Mouse (Mus musculus) T-cell, adult 2 months (primary cell): Measurements from ENCODE around the gene Tmem97.
"Not testable (repeated sequence)": the region's sequence is repeated elsewhere in the genome, so short reads cannot be mapped to it uniquely, and the experiment has no call there.

ENCODE experiments used
- DNase-seq: peaks from one replicate; pipeline ENCODE4 v3.0.0; 2022; ENCODE audit warnings: low spot score

Gene Tmem97

DNA sequence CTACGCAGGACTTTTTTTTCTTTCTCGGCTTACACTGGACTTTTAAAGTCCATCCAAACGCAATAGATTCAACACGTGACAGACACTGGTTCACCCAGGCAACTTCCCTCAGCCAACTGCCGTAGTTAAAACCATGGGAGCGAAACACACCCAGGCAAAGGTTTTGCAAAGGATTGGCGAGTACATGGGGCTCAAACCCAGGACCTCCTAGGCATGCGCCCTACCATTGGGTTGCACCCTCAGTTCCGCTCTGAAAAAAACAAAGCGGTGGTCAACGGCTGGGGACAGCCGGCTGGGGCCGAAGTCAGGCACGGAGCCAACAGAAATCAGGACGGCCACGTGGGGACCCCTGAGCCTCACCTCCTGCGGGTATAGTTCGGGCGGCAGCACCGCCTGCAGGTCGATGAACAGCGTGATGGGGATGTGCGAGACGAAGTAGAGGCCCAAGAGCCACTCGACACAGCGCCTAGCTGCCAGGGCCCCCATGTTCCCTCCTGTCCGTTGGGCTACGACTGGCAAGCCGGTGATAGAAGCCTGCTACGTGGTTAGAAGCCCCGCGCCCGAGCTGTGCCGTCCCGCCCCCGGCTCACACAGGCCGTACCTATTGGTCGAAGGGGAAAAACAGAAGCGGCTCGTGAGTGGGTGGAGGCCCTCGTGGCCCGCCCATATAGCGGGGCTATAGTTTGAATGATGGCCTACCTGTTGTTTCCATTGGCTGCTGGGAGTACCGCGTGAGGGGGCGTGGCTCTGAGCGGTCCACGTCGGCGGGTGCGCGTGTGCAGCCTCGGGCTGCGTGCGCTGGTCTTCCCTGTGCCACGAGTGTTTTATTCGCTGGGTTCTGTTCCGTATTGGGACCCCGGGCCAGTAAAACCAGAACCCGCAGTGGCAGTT, at the start of gene Tmem97:
Gene Tmem97 (minus strand): TSS at position 610 of the 891 bp plus-strand sequence.
- DNase-seq, result peak; percentile 96

DNA sequence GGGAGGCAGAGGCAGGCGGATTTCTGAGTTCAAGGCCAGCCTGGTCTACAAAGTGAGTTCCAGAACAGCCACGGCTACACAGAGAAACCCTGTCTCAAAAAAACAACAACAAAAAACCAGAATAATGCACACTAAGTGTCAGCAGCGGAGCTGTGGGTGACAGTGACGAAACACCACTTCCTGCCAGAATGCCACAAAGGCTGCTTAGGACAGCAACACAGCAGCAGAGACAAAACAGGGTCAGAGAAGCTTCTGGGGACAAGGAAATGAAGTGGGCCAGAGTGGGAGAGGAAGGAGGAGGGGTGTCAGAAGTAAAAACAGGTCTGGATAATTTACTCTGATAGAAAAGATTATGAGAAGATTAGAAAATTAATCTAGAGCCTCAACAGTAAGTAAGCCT, 49.5 kb upstream of the Tmem97 start:
- peak; percentile 88 for DNase-seq

DNA sequence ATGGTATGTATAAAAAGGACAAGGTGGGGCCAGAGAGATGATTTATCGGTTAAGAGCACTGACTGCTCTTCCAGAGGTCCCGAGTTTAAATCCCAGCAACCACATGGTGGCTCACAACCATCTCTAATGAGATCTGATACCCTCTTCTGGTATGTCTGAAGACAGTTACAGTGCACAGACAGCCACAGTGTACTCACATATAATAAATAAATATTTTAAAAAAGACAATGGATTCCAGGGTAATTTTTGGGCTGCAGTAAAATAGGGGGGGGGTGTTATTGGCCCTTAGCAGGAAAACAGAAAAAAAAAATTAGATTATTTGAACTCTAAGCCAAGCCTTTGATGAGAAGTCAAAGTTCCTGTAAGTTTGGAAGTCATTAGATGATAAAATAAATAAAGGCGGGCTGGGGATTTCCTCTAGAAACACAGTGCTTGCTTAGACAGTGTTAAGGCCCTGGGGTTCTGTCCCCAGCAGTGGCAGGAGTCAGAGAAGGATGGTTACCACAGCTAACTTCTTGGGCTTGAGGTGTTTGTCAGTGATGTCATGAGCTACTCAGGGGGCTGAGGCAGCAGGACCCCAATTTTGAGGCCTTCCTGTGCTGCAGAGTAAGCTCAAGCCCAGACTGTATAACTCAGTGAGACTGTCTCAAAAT, 48.3 kb upstream of the Tmem97 start:
- no peak for DNase-seq

DNA sequence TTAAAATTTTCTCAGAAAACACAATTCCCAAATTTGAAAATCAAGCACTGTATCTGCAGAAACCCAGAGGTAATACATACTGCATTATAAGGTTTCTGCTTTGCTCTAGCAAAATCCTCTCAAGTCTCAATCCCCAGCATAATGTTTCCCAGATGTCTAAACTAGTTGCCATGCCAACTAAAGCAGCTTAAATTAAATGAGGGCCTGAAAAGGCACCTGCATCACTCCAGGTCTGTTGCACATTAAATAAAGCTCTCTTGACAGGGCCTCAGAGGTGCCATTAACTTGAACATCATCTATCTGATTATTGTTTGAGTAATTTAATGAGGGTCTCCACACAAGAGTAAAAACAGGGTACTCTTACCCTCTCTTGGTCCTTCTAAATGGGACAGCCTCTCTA, 46.2 kb upstream of the Tmem97 start:
- DNase-seq, result no peak

DNA sequence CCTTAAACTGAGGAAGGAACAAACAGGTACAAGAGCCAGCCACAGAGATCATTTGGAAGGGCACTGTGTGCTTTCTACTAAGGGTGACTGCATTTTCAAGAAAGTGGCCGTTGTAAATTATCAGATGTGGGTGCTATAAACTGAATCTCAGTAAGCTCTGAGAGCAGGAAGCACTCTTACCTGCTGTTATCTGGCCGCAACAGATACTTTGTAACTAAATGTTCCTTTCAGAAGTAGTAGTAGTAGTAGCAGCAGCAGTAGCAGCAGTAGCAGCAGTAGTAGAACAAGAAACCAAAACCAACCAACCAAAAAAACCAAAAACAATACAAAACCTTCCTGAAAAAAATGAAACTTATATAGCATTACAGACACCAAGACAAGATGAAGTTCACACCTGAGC, 45.2 kb upstream of the Tmem97 start:
- no peak for DNase-seq

DNA sequence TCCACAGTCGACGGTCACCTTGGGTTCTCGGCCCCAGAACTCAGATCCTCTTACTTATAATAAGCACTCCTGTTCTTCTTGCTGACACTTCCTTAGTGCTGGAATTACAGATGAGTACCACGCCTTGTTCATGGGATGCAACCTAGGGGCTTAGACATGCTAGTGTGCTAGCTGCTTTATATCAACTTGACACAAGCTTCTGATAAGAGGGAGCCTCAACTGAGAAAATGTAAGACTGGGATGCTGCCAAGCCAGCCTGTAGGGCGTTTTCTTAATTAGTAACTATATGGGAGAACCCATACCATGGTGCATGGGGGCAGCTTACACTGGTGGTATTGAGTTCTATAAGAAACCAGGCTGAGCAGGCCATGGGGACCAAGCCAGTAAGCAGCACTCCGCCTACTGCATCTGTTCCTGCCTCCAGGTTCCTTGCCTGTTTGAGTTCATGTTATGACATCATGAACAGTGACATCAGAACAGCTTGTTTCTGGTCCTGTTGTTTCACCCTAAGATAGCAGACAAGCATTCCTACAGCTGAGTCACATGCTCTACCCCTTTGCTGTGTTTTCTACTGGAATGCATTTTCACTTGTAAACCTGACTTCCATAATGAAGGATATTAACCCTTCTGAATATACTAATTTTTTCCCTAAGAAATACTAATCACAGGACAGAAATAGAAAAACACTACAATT, 43.8 kb upstream of the Tmem97 start:
- DNase-seq, result no peak

DNA sequence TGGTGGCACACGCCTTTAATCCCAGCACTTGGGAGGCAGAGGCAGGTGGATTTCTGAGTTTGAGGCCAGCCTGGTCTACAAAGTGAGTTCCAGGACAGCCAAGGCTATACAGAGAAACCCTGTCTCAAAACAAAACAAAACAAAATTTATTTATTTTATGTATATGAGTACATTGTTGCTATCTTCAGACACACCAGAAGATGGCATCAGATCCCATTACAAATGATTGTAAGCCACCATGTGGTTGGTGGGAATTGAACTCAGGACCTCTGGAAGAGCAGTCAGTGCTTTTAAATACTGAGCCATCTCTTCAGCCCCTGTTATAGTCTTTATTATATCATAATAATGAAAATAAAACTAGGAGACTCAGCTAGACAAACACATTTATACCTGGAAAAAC, 37.1 kb upstream of the Tmem97 start:
- DNase-seq, result not testable (repeated sequence)

DNA sequence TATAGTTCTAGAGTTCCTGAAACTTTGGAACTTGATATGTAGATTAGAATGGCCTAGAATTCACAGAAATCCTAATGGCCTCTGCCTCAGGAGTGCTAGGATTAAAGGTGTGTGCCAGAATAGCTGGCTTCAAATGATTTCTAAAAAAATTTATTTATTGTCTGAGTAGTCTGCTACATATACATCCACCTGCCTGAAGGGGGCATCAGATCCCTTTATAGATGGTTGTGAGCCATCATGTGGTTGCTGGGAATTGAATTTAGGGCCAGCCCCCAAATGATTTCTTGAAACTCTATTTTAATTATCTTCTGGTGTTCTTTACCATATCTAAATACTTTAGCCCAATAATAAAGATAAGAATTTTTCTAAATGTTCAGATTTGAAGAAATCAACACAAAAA, 35.5 kb upstream of the Tmem97 start:
- no peak for DNase-seq

DNA sequence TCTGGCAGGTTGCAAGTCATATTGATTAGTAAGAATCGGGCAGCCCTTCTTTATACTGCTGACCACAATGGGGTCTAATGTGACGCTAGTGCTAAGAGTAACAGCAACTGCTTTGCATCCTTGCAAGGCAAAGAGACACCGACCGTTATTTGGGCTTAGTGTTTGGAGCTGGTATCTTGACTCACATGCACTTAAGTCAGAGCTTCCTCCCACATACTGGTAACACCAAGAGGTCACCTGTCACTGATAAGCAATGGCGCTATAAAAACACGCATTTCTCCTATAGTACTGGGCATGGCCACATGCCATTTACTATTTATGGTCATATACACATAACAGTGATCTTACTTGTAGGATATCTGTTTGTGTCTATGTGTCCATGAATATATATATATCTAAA, 32.3 kb upstream of the Tmem97 start:
- no peak for DNase-seq

DNA sequence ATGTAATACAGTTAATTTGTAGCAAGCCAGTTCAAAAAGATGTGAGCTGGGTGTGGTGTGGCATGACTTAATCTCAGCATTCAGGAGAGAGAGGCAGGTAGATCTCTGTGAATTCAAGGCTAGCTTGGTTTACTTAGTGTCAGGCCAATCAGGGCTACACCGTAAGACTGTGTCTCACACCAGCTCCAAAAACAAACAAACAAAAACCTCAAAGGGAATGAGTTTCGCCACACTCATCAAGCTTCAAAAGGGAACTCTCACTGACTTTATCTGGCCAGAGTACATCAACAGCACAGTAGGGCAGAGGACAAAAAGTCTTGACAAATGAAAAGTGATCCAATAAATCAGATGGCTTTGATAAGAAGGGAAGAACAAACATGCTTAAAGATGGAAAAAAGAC, 24.4 kb upstream of the Tmem97 start:
- no peak for DNase-seq

DNA sequence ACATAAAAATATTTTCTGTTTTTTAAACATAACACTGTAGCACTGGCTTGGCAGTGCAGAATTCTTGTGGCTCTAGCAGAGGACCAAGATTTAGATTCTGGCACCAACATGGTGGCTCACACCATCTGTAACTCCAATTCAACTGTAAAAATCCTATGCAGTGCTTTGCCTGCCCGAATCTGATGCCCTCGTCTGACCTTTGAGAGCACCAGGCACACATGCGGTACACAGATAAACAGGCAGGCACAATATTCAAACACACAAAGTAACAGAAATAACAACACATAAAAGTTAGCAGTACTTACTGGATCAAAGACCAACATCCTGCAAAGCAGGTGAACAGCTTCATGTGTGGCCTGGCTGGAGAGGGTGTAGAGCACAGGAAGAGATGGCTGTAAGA, 24.0 kb upstream of the Tmem97 start:
- DNase-seq, result no peak

DNA sequence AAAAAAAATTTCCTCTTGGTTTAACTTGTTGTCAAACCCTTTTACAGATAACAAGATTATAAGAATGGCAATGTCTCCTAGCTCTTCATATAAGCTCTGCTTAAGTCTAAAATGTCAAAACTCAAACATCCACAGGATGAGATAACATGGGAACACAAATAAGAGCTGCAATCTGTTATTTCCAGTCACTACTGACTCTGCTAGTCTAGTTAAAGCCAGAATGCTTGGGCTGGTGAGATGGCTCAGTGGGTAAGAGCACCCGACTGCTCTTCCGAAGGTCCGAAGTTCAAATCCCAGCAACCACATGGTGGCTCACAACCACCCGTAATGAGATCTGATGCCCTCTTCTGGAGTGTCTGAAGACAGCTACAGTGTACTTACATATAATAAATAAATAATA, 23.5 kb upstream of the Tmem97 start:
- not testable (repeated sequence) for DNase-seq

DNA sequence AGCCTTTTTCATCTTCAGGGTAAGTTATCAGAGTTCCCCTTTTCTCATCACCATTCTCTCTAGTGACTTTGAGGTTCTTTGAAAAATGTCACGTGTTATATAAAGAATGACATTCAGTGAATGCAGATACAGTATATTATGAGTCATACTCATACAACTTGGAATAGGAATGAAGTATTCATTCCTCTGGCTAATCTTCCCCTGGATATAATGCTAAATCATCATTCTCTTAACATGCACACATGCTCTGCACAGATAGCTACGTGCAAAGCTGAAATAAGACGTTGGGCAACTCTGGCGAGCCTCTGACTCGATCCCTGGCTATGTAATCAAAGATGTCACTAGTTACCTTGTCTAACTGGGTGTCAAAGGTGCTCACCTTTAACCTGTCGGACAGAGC, 21.3 kb upstream of the Tmem97 start:
- no peak for DNase-seq

DNA sequence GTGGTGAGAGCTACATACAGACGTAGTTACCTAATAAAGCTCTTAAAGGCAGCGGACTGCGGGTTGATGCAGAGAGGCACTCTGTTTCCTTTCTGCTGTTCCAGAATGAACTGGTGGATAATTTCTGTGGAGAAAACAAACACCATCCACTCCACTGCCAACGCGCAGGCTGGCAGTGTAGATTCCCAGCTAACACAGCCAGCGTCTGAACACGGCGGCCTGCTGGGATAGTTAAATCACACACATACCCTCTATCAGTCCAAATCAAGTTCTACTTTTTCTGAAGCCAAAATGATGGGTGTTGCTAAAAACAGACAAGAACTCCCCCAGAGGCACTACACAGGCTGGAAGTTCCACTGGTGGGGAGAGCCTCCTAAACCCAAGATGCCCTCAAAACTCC, 20.9 kb upstream of the Tmem97 start:
- no peak for DNase-seq

DNA sequence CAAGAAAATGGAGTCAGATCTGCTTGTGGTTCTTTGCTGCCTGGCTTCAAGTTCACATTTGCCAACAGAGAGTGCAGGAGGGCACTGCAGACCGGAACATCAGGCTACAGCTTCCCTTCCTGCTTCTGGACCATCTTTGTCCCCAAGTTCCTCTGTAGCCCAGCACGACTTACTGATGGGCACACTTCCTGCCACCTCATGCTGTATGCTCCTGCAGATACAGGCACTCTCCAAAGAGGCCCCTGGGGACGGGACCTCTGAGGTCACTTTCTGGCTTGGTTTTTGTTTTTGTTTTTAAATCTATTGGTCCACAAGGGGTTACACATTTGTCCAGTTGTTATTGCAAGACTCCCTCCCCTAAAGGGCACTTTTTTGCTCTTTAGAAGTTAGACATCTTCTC, 19.2 kb upstream of the Tmem97 start:
- DNase-seq, result no peak

DNA sequence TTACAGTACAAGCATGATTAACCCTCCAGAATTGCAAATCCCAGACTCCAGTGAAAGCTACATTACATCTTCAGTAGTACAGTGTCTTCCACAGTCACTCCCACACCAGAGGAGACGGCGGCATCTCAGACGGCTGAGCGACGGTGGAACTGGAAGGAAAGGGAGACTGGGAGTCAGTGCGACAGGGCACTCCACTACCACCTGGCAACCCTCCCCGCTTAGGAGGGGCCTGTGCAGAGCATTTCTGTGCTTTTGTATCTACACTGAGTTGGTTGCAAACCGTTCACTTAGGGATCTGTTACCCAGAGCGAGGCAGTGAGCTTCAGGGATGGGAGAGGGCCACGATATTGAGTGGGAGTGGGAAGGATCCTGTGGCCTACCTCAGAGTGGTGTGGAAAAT, 18.2 kb upstream of the Tmem97 start:
- no peak for DNase-seq

DNA sequence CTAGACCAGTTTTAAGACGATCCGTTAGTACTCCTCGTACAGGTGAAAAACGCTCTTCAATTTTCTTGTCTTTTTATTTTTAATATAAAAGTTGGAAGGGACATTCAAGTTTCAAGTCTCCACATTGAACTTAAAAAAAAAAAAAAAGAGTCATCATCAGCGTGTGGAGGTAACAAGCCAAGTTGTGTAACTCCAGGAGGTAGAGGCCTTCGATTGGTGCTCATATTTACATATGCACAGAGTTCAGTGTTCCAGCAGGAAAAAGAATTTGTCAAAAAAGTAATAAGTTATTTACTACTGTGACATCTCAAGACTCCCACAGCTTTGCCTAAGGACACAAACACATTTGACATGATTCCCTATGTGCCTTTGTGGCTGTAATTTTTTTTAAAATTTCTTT, 17.0 kb upstream of the Tmem97 start:
- DNase-seq, result no peak

DNA sequence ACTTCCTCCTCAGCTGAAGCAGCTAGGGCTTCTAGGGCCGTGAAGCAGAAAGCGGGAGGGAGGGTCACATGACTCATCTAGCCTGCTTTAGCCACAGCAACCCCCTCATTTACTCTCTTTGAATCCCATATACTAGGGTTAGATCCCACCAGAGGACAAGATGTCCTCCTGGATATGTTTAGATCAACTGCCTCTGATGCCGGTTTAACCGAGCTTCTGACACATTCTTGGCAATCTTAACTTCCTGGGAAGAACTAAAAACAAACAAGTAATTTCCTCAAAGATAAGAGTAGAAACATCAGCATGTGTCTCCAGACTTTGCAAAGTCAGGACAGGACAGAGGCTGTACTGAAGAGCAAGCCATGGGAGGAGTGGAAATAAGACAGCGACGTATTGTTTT, 16.2 kb upstream of the Tmem97 start:
- DNase-seq, result no peak

DNA sequence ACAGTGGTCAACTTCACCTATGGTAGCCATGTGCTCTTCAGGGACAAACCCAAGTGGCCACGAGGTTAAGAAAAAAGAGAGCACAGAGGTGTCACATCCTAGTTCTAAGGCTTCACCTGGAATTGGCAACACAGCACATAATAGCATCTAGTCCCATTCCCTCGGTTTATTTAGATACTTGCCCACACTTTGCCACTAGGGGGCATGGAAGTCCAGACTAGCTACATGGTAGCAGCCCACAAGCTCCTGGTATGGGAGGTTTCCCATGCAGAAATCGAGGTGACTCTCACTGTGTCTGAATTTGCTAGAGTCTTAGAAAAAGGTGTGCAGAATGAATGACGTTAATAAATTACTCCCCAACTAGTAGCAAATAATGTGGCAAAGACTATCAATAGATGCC, 9.9 kb upstream of the Tmem97 start:
- peak; percentile 62 for DNase-seq

DNA sequence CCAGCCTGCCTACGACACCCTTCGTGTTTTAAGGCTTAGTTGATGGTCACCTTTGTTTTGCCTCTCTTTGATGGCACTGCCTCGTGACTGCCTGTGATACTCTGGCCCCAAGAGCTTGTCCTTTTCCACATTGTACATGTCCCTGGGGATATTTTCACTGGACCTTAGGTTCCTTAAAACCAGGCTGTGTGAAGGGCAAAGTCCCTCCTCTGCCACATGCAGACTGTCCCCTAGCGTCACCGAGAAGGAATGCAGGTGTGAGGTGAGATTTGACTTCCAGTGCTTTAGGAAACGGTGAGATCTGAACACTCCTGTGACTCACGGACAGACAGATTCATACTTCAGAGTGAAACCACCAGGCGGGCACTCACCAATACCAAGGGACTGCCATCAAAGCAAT, 6.7 kb upstream of the Tmem97 start:
- DNase-seq, result no peak

DNA sequence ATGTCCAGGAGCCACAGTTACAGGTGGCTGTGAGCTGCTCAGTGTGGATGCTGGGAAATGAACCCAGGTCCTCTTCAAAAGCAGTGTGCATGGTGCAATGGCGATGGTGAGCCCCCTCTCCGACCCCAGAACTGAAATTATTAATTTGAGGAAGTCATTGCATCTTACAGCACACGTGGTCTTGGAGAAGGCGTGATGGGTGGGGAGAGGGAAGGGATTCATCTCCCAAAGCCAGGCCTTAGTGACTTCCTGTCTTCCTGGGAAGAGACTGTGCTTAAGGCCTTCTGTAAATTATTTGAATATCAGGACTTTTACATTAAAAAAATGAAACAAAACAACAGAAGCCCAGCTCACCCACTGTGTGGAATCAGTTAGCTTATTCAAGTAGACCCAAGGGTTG, 5.5 kb upstream of the Tmem97 start:
- DNase-seq, result no peak

DNA sequence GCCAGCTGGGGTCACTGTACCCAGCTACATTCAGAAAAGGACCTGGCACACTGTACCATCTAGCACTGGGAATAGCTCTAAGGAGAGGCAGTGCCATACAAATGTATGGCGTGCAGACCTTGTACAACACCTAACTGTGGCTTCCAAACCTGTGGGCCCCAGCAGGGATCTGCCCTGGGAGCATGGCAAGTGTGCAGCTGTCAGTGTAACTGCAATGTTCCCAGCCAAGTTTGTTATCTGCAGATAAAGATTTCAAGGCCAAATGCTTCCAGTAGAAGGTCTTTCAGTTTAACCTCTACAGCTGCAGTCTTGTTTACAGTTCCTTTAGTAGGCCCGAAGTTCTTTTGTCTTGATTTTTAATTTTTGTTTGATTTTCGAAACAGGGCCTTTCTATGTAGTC, 5.0 kb upstream of the Tmem97 start:
- no peak for DNase-seq

DNA sequence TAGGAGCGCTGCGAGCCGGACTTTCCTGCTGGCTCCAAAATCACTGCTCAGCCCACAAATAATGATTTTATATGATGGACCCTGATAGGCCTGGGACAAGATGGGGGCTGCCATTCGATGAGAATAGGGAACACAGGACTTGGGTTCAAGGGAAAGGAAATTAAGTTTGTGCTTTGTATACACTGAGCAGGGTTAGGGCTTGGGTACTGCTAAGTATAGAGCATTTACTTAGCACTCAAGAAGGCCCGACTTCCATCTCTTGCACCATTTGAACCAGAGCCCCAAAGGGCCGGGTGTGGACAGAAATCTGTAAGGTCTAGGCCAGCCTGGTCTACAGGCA, 452 bp upstream of the Tmem97 start:
- DNase-seq, result no peak
